Mouse (Mus musculus): ENCODE measurements at regions not wholly inside any gene's neighbourhood (a gene's known extent, or its start where the extent isn't known, plus 50 kb on each side); places are given as distances from the start of the nearest gene placed in this dataset.
A peak's percentile ranks its signal among the peaks of the same experiment; 100 is the strongest.

- DNase-seq (ENCODE audit: low spot score): no peak
Observed at GRCm38 (mm10) chr14:25119999-25120398, 339.0 kb upstream of the Zmiz1 start.

DNA sequence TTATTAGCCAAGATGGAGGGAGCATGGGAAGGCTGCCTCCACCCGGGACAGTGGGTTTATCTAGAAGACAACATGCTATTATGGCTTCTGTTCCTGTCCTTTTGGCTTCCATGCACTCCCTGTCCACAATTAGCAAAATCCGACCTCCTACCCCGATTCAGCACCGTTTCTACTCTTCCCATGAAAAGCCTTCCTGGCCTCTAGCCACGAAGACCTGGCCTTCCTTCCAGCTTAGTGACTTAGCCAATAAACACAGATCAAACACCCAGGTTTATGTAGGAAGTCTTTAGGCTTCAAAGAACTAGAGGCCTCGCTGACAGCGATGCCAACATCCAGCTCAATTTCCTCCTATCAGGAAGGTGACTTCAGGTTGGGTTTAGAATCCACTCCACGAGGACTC, 338.5 kb upstream of the Zmiz1 start:
- no peak for DNase-seq (ENCODE audit: low spot score)

DNA sequence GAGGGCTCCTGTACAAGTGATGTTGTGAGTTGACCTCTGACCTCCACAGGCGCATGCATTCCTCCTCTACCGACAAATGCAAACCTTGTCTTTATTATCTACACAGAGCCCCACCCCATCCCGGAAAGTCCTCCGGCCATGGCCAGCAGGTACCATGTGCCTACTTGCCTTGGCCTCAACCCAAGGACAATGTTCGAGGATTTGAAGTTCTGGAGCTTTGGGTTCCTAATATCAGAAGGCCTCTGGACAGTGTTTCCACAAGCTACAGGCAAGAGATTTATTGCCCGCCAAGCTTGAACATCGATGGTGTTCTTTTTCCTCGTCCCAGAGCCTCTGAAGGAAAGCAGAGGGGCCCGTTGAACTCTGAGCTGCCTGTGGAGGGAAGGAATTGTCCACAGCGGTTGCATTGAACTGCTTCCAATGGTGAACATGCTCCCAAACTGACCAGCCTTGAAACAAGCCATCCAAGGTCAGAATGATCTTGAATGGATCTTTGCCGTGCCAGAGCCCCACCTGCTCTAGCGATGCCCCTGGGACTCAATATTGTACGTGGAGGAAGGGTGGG, 335.9 kb upstream of the Zmiz1 start:
- DNase-seq (ENCODE audit: low spot score): no peak

- DNase-seq (ENCODE audit: low spot score): no peak
Observed at GRCm38 (mm10) chr14:25123541-25124337, 335.2 kb upstream of the Zmiz1 start.

DNA sequence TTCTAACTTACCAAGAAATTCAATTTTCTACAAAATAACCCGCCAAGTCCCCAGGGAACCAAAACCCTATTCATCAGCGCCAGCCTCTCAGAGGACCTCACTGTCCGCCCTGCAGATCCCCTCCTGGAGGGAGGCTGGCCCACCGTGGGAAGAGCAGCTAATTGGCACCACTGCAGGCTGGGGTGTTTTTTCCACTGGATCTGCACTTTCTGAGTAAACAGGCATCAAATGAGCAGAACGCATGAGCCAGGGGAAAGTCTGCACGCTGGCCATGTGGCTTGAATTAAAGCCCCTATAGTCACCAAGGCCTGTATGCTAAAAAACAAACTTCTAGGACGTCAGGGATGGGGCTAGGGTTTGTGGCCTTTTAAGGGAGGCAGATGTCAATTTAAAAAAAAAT, 332.4 kb upstream of the Zmiz1 start:
- DNase-seq (ENCODE audit: low spot score): no peak

- DNase-seq (ENCODE audit: low spot score): no peak
Observed at GRCm38 (mm10) chr14:25127544-25128159, 331.3 kb upstream of the Zmiz1 start.

DNA sequence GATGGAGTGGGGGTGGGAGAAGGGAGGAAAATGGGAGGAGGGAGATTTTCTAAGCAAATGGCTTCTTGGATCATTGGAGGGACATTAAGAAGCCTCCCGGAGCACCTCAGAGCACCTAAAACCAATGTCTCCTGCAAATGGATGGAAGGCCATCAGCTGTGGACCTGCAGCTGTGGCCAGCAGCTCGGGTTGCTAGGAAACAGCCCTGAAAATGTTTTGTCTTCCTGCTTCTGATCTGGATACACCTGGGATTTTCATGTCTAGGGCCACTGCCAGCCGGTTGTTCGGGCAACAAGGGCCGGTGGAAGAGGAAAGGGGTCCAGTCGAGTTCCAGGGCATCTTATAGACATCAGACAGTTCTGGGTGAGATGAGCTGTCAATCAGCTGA, 330.8 kb upstream of the Zmiz1 start:
- DNase-seq (ENCODE audit: low spot score): no peak

DNA sequence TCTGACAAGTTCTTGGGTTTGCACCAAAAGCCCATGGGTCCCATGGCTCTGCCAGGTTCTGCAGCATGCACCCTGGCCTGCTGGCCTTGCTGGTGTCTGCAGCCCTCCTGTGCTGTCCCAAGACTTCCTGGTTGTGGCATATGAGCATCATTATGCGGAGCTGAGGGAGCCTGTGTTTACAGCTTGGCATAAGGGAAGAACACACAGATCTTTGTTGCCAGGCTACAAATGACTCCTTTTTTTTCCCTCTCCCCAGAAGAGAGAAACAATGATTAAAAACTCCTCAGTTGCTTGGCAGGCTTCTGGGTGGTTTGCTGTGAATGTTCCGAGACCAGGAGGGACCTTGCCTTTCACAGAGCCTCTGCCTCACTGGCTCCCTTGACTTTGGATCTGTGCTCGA, 323.6 kb upstream of the Zmiz1 start:
- DNase-seq (ENCODE audit: low spot score): no peak

DNA sequence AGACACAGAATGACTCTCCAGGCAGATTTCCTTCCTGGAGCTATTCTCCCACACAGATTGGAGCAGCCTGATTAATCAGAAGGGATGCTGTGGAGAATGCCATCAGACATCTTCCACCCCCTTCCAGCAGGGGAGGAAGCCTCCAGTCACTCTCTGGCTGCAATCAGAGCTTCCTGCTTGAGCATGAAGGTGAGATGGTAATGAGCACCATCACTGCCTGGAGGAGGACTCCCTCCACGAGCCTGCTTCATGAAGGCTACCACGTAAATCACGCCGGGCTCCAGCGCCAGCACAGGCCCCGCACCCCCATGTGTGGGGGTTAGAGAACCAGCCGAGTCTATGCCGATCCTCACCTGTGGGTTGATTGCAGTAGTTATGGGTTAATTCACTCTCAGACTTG, 321.7 kb upstream of the Zmiz1 start:
- no peak for DNase-seq (ENCODE audit: low spot score)

- DNase-seq (ENCODE audit: low spot score): no peak
Observed at GRCm38 (mm10) chr14:25138485-25138884, 320.5 kb upstream of the Zmiz1 start.

GRCm38 (mm10) chr14:25141933-25142332, 317.1 kb upstream of the Zmiz1 start:
- no peak for DNase-seq (ENCODE audit: low spot score)

DNA sequence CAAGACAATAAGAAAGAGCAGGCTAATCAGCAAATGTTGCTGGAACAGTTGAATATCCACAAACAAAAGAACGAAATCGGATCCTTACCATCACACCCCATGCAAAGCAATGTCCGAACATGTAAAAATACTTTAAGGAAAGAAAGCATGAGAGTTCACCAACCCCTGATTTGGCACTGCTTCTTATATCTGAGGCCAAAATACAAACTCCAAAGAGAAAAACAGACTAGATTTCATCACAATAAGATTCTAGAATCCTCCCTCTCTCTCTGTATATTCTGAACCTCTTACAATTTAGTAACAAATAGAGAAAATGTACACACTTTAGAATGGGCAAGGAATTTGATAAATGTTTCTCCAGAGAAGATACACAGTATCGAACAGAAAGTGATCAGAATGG, 315.9 kb upstream of the Zmiz1 start:
- DNase-seq (ENCODE audit: low spot score): no peak

GRCm38 (mm10) chr14:25147731-25148130, 311.3 kb upstream of the Zmiz1 start:
- no peak for DNase-seq (ENCODE audit: low spot score)

DNA sequence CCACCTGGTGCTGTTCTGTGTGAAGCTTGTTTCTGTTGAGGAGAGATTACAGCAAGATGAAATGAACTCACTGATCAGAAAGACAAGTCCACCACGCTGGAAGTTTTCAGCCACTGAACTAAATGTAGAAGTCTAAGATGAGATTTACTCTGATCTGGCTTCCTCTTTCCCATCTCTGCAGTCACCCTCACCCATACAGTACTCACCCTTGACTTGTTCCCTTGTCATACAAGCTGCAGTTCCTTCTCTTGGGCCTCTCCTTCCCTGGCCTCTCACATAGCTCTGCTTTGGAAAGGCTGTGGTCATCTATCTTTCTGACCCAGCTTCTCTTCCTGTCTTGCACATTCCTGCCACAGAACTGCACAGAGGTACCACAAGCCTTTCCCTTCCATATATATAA, 308.0 kb upstream of the Zmiz1 start:
- no peak for DNase-seq (ENCODE audit: low spot score)

- DNase-seq (ENCODE audit: low spot score): no peak
Observed at GRCm38 (mm10) chr14:25151485-25151884, 307.5 kb upstream of the Zmiz1 start.

DNA sequence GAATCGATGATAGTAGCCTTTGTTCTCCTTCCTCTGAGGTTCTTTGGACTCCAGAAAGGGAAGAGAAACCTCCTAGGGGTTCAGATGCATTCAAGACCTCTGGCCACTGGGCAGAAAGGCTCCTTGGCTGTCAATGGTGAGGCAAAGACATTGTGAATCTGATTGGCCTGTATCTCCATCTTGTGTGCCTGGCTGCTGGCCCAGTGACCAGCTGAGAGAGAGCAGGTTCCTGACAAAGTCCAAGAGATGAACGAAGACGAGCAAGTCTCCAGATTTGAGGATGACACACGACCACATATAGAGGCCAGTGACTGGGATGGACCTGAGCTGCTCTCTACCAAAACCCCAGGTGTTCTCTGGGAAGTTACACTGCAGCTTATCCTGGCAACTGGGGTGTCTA, 305.4 kb upstream of the Zmiz1 start:
- no peak for DNase-seq (ENCODE audit: low spot score)

GRCm38 (mm10) chr14:25154180-25154579, 304.8 kb upstream of the Zmiz1 start:
- DNase-seq (ENCODE audit: low spot score): no peak

- DNase-seq (ENCODE audit: low spot score): no peak
Observed at GRCm38 (mm10) chr14:25155008-25155783, 303.8 kb upstream of the Zmiz1 start.

DNA sequence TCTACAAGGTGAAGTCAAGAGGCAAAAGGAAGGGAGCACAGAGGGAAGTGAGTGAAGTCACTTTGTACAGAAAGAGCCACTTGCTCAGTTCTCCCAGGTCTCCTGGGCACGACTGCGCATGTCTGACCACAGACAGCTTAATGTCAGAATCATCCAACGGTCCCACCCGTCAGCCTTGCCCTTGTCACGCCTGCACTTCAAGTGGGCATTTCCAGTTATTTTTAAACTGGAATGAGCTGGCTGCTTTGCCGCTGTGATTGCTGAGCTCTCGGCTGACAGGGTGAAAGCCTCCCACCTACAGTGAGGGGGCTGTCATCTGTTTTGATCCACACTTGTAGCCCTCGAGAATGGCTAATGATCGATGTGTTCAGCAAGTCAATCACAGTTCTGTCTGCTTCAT, 302.8 kb upstream of the Zmiz1 start:
- peak; percentile 29 for DNase-seq (ENCODE audit: low spot score)

GRCm38 (mm10) chr14:25161684-25162321, 297.2 kb upstream of the Zmiz1 start:
- DNase-seq (ENCODE audit: low spot score): no peak

- no peak for DNase-seq (ENCODE audit: low spot score)
Observed at GRCm38 (mm10) chr14:25166217-25166616, 292.8 kb upstream of the Zmiz1 start.

DNA sequence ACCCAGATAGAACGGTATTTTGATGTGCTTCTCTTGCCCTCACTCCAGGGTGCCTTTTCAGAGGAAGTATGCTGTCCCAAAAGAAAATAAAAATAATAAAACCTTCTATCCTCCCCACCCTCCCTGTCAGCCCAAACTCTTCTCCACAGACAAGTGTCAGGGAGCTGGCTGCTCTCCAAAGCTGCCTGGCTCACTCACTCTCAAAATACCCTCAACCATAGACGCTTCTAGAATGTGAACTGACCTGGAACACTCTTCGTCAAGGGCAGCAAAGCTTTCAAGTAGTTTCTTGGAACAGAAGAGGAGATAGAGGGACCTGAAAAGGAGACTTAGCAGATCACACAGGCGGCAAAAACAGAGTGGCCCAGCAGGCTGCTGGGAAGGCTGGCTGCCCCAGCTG, 291.4 kb upstream of the Zmiz1 start:
- DNase-seq (ENCODE audit: low spot score): no peak
